Mouse (Mus musculus) spleen, postnatal 14 days (tissue): ENCODE results near the gene Ddx42.
"Not testable (repeated sequence)": the region's sequence is repeated elsewhere in the genome, so short reads cannot be mapped to it uniquely, and the experiment has no call there.

ENCODE experiments used
- DNase-seq, 2 experiments: peaks; one replicate each; pipeline ENCODE4 v3.0.0; 2021 to 2022; ENCODE audit warnings: low spot score in 2 of 2

Ddx42 gene

GRCm38 (mm10) chr11:106201337-106202122 lies 15.2 kb upstream of the Ddx42 start:
- DNase-seq = no peak

GRCm38 (mm10) chr11:106202123-106202465 lies 14.6 kb upstream of the Ddx42 start, which contains the start of gene Strada:
Gene Strada (minus strand): TSS chr11:106202168.
- no peak for DNase-seq

- no peak for DNase-seq
Observed at GRCm38 (mm10) chr11:106212771-106213170, 4.0 kb upstream of the Ddx42 start.

DNA sequence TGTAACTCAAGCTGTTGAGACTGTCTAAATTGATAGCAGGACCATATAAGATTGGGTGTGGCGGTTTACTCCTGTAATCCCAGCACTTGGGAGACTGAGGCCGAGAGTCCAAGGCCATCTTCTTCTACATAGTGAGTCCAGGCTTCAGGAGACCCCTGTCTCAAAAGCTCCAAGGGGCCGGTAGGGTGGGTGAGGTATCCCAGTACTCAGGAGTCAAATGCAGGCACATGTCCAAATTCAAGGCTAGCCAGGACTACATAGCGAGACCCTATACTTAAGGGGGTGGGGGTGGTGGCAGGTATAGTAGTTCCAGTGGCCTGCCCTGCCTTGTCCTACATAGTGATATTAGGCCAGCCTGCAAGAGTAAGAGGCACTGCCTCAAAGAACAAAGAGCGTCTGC lies 1.9 kb upstream of the Ddx42 start:
- no peak for DNase-seq

GRCm38 (mm10) chr11:106215450-106215859 lies 1.3 kb upstream of the Ddx42 start:
- no peak for DNase-seq

DNA sequence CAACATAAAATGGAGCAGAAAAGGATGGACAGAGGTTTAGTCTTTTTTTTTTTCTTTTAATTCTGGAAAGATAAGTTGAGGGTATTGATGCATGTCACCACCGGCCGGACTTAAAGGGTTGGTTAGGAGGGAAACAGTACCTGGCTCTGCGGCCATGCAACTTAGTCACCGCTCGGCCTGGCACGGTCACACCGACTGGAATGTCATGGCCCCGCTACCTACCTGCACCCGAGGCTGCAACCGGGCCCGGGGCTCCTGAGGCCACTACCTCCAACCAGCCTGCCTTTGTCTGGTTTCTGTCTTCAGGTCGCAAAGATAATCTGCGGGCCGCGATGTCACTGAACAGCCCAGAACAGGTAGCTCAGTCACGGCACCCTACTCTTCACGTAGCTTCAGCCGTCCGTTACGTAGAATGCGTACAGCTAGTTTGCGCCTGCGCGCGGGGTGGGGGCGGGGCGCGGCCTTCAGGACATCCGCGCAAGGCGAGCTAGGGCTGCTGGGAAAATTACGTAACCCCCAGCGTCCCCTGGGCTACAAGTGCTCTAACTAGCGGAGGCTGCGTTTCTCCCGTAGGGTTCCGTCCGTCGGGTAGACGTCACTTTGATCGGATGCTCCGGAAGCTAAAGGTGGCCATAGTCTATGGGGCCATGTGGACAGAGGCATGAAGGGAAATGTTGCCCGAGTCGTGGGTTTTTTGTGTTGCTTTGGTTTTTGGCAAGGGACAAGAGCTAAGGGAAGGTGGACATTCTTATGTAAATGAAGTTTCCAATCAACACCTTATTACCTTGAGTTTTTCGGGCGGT lies 598 bp upstream of the Ddx42 start, which contains the start of gene Ccdc47:
Gene Ccdc47 (minus strand): TSS at position 418 of the 803 bp plus-strand sequence.
- peak; percentile 80 to 86 for DNase-seq

DNA sequence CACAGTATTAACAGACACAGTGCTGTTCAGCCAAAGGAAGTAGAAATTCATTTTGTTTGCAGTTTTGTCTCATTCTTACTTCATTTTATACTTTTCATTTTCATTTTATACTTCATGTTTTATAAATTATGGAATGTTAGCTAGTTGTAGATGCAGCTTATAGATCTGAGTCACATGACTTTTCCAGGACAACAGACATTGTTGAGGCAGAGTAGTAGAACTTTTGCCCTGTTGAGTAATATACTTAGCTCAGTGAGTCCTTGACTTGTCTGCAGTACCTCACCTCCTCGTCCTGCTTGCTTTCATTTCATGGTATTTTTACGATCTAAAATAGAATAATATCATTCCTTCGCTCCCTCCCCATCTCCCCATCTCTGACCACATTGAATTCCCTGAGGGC lies 3.9 kb downstream of the Ddx42 start:
- no peak for DNase-seq

- DNase-seq = not testable (repeated sequence)
Observed at GRCm38 (mm10) chr11:106233978-106234377, 17.3 kb downstream of the Ddx42 start.

GRCm38 (mm10) chr11:106246834-106247233 lies 30.1 kb downstream of the Ddx42 start:
- DNase-seq = no peak

- no peak for DNase-seq
Observed at GRCm38 (mm10) chr11:106249326-106249725, 32.6 kb downstream of the Ddx42 start.

DNA sequence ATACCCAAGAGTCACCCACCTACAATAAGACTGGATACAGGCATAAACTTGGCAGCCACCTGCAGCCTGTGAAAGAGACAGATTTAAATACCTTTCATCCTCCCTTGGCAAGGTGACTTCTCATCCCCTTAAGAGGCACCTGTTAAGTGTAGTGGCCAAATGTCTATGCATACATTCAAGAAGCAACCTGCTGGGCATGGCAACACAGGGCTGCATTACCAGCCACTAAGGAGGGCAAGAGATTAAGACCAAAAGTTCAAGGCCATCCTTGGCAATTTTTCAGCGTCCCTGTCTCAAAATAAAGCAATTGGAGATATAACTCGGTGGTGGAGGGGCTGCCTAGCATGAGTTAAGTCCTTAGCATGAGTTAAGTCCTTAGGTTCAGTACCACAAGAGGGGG lies 38.0 kb downstream of the Ddx42 start:
- no peak for DNase-seq

DNA sequence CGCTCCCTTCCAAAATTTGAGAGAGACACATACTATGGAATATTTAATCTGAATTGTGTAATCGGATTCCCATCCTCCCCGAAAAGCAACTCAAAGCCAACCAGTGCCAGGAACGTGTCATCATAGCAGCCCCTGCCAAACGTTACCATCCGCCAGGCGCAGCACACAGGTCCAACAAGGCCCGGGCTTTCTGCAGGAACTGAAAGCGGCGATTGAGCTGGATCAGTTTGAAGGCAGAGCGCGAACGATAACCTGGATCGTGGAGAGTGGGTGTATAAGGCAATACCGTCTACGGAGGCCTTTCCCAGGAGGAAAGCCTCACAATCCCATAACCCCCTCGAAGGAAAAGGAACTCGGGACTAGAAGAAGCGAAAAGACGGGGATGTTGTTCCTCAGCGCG lies 38.4 kb downstream of the Ddx42 start:
- no peak for DNase-seq

DNA sequence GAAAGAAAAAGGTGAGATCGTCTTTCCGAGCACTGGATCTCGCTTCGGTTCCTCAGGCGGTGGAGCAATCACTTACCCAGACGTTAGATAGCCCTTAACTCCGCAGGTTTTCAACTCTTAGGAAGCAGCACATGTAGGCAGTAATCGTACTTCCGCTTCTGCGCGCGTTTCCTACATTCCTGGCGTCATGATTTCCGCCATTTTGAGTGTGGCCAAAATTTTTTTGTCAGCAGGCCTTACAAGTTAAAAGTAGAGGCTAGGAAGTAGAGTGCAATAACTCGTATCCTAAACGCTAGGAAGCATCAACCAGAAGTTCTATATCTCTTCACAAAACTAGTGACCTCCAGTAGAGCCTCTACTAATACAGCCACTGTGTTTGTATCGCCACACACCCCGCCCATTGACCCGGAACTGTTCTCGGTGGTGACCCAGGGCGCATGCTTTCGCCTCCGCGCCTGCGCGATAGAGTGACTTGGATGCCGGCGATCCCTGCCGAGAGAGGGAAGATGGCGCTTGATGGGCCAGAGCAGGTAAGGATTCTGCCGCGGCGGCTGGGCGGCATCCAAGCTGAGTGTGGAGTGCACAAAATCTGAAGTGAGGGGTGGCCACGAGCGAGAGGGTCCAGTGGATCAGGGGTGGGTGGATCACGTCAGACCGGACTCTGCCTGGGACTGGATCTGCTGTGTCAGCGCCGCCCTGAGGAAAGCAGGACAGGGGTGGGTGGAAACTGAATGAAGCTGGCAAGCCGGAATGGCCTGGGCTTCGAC lies 39.1 kb downstream of the Ddx42 start, which contains the start of the genes Ftsj3 and Psmc5:
Gene Ftsj3 (minus strand): TSS at position 395 of the 767 bp plus-strand sequence.
Gene Psmc5 (plus strand): TSS at position 470 of the 767 bp plus-strand sequence.
- DNase-seq = peak; percentile 96 to 98

DNA sequence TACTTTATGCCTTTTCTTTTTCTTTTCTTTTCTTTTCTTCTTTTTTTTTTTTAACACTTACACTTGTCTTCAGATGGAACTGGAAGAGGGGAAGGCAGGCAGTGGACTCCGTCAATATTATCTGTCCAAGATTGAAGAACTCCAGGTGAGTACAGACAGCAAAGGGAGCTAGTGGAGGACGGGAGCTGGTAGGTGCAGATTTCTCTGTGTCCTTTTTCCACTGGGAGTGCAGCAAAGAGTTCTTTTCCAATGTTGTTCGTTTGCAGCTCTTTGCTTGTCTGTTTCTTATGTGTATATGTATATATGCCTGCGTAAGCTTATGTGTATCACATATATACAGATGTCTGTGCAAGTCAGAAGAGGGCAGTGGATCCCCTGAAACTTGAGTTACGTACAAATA lies 40.0 kb downstream of the Ddx42 start:
- DNase-seq = no peak

DNA sequence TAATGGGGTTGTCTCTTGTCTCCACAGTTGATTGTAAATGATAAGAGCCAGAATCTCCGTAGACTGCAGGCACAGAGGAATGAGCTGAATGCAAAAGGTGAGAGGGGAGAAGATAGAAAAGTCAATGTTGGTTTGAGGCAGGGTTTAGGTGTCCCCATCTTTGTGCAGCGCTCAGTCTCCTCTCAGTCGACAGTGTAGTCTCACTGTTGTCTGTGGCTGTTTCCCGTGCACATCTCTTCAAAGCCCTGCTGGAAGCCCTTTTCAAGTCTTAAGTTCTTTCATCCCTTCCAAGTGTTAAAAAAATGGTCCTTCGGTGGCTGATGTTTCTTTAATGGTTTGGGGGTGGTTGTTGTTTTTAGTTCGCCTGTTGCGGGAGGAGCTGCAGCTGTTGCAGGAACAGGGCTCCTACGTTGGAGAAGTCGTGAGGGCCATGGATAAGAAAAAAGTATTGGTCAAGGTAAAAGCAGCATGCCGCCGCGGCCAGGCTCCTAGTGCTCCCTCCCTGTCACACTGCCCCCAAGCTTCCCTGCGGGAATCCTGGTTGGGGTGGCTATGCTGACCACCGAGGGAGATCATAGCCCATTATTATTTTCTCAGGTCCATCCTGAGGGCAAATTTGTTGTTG lies 44.2 kb downstream of the Ddx42 start:
- no peak for DNase-seq

DNA sequence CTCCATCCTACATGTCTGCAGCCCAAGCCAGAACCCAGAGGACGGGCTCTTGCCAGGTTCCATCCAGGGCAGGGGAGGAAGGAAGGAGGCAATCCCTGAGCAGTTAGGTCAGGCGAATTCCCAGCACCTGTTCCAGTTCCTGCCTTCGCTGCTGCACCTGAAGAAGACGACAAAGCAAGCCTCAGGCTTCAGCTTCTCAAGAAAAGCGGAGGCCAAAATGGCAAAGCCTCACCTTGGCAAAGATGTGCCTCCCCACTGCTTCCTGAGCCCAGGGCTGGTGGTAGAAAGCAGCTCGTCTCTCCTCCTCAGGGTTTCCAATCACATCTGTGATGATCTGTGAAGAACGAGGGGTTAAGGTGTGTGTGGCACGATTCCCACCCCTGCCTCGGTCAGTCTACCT lies 47.2 kb downstream of the Ddx42 start:
- no peak for DNase-seq

- no peak for DNase-seq
Observed at GRCm38 (mm10) chr11:106264988-106265387, 48.3 kb downstream of the Ddx42 start.

DNA sequence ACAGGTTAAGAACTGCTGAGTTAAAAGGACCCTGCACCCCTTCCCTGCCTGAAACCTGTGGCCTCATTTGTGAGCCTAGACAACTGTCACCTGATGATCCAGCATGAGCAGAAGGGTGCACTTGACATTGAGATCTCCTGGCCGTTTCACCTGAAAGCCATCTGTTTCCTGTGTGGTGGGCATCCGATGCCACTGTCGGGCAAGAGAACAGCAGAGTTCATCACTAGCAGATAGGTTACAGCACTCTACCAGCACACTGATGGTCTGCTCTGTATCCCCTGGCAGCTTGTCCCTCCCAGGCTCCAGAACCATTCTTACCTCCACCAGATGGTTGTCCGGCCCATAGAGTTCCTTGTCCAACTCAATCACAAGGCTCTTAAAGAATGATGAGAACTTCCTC lies 48.8 kb downstream of the Ddx42 start:
- no peak for DNase-seq

GRCm38 (mm10) chr11:106266431-106266830 lies 49.7 kb downstream of the Ddx42 start:
- DNase-seq = no peak

DNA sequence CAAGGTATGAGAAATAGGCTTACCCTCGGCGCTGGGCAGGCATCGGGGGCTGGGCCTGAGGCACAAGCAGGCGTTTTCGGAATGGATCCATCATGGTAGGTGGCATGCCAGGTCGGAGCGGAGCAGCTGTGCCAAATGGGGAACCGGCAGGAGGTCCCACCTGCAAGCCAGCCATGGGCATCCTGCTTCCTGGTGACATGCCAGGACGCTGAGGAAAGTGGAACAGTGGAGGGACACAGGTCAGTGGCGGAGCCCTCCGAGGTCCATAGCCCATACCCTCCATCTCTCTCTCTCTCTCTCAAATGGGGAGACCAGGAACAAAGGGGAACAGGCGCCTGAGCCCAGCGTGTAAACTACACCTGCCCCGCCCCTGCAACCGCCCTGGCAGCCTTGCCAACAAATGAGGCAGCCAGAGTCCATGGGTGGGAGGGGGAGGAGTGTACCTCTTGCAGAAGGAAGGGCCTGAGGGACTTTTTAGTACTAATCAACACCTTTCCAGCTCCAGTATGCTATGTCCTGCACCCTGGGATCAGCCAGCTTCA lies 50.7 kb downstream of the Ddx42 start:
- no peak for DNase-seq

DNA sequence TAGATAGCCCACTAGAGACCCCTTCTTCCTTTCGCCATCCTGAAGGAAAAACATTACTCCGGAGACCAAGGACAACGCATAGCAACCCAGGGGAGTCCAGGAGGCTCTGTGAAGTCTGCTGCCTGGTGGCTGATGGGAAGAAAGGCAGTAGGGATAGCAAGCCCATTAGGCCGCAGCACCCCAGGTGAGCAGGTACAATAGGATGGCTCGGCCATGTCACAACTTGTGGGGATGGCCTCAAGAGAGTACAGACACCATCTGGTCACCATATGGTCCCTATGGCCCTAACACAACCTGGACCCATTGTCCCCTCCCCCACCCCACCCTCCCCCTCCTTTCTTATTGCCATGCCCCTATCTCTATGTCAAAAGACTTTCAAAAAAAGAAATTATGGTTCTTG lies 51.1 kb downstream of the Ddx42 start:
- no peak for DNase-seq
